Mouse (Mus musculus): ENCODE results near the gene Mstn.

Mstn gene

DNA sequence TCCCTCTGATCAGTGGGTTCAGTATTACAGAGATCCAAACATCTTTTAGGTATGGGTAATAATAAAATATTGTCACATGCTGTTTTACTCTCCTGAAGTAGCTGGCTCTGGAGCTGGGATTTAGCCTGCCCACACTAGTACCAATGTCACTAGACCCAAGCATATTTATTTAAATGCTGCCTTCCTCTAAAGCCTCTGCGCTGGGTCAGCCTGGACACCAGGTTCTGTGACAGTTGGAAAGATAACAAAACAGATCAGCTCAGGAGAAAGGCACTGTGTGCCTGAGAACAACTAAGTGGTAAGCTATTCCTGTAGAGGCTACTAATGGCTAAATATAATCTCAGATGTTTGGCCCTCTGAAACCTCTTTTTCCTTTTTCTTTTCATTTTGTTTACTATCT is 49.1 kb downstream of the Mstn start:
- 88% methylated on average over 1 of the region's 1 CpGs for WGBS

Data from cerebral cortex, adult 2 months (tissue).